Mouse (Mus musculus) layer of hippocampus, adult 9-11 months (tissue): Measurements from ENCODE around the gene Dhps.
"Not testable (repeated sequence)": the region's sequence is repeated elsewhere in the genome, so short reads cannot be mapped to it uniquely, and the experiment has no call there.

Experiments used
- DNase-seq: peaks from one replicate; pipeline ENCODE4 v3.0.0; 2022

Gene Dhps

DNA sequence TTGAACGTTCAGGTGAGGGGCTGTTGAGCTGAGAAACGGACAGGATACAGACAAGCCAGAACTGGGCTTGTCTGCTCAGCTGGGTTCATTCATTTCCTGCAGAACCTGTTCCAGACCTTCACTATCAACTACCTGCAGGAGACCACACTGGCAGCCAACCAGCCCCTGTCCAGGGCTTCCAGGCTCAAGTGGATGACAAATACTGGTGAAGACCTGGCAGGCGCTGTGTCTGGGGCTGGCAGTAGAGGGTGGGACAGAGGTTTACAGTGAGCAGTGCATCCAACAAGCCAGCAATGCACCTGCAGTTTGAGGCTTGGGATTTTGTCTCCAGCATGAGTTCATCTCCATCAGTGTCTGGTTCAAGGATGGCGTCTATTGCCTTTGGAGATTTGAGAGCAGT lies 25.3 kb downstream of the Dhps start:
- no peak for DNase-seq

DNA sequence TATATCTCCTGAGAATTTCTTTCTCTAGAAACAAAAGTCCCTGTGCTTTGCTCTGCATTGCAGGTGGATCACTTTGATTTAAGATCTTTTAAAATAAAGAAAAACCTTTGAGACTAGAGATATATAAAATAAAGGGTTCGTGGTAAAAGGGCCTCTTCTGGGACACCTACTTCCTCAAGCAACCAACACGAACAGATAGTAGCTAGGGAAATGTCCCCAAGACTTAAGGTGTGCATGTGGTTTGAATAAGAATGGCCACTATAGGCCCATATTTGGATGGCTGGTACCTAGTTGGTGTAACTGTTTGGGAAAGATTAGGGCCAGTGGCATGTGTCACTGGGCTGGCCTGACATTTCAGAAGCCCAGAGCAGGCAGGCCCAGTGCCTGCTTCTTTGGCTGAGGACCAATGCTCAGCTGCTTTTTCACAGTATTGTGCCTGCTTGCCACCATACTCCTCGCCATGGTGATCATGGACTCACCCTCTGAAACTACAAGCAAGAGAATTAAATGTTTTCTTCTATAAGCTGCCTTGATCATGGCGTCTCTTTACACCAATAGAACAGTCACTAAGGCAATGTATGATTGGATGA lies 28.6 kb downstream of the Dhps start:
- no peak for DNase-seq

DNA sequence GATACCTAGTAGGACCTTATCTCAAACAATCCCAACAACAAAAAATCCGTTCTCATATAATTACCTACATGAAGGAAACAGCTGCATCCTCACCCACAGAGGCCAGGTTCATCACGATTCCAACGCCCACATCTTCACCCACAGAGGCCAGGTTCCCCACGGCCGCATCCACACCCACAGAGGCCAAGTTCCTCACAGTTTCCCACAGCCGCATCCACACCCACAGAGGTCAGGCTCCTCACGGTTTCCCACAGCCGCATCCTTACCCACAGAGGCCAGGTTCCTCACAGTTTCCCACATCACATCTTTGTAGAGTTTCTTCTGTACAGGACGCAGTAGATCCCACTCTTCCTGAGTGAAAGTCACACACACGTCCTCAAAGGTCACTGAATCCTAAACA lies 41.7 kb downstream of the Dhps start:
- DNase-seq, result no peak

DNA sequence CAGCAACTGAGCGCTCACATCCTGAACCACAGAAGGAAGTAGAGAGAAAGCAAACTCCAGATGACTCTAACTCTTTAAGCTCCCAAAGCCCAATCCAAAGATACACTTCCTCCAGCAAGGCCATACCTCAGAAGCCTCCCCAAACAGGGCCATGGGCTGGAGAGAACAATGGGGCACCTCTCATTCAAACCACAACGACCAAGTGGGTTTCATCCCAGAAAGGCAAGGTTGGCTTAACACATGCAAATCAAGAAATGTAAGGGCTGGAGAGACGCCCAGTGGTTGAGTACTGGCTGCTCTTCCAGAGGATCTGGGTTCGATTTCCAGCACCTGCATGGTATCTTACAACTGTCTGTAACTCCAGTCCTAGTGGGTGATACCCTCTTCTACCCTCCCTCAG lies 43.9 kb downstream of the Dhps start:
- DNase-seq, result no peak

DNA sequence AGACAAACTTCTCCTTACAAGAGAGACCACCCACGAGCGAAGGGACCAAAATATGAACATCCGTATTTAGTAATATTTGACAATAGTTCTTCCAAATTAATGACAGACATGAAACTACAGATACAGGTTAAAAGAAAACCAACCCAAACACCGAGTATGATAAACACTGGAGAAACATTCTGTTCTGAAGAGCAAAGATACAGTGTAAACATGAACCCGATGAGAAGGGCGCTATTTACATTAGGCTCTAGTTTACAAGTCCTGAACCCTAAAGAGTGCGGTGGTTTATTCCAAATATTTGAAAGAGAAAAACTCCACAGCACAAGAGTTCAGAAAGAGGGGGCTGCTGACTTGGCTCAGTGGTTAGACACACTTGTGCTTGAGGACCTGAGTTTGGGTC lies 45.4 kb downstream of the Dhps start:
- no peak for DNase-seq

DNA sequence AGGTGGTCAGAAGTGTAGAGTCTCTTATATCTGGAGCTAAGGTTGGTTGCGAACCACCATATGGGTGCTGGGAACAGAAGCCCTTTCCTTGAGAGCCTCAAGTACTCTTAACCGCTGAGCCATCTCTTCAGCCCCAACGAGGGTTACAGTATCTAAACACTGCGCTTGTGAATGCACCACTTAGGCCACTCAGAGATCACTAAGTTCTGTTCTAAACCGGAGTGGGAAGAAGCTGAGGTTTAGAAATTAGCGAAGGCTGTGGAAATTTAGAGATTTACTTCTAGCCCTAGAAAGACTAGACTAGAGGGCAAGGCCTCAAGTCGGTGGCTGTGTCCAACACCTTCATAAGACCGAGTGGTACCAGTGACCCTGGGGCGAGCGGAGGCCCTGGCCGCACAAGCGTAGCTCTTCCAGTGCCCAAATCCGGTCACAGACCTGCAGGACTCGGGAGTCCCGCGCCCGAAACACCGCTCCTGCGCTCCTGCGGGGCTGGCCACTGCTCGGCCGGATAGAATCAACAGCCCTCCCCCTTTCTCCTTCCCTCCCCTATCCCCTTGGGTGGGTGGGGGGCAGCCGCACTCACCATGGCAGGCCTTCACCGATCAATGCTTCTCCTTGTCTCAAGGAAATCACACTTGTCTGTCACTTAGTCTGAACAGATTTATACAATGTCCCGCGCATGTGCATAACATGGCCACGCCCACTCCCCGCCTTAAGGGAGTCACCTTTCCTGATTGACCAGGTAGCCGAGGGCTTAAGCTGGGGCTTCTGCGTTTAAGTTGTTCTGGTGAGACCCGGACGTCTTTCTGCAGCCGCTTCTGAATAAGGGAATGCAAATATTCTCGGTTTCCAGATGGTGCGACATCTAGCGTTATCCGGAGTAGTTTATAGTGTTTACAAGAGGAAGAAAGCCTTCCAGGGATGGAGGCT lies 47.8 kb downstream of the Dhps start:
- DNase-seq, result peak; percentile 78

DNA sequence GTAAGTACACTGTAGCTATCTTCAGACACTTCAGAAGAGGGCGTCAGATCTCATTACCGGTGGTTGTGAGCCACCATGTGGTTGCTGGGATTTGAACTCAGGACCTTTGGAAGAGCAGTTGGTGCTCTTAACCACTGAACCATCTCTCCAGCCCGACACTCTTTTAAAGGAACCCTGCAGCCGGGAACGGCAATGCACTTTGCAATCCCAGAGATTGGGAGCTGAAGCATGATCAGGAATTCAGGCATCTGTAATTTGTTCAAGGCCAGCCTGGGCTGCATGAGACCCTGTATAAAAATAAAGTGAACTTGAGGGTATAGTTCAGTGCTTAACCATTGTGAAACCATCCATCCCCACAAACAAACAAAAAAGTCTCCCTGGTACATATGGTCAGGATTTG lies 48.7 kb downstream of the Dhps start:
- not testable (repeated sequence) for DNase-seq

DNA sequence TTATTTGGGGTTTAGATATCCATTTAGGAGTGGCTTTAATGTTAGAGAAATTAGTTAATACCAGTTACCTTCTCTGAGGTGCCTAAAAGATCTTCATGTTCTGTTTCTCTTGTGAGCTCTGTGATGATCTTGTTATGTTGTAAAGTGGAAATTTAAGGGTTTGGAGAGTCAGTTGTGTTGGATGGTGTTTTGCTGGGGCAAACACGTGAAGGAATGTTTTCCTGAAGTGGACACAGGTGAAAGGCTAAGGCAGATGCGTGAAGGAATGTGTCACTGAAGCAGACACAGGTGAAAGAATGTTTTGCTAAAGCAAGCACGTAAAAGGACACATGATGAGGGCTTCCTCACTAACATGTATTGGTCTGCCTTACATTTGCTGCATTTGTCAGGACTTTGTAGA lies 51.4 kb downstream of the Dhps start, which contains the start of gene Zfp791:
Zfp791 (minus strand) TSS at position 101 of the 400 bp plus-strand sequence.
- DNase-seq, result no peak

- no peak for DNase-seq
Observed at GRCm38 (mm10) chr8:85123691-85124090, 52.1 kb downstream of the Dhps start.
